In genomic region chr5:23431070-23431864, GRCm38 (mm10) we compare ENCODE assay signal across 9 mouse cellular contexts. TPM values are rescaled to one million over a fixed set of nuclear protein-coding genes. Genes with fewer than 3 reads are reported as not detected.
A peak's percentile ranks its signal among the peaks of the same experiment; 100 is the strongest.
DNase-seq lines count a peak whose midpoint lies in the region; ATAC-seq and TF ChIP-seq lines count a peak whose summit lies in the region.
"Had no signal": no experiment of that assay in that cellular context is flagged by ENCODE, and none has a peak within 500 bp of the region (broad histone marks: within the 10 kb centered on the region; RNA-seq: fewer than 3 reads in every experiment).

No protein-coding gene starts in this region.

- peaks cover 2 to 32% of the 10 kb centered on the region in 2 experiments for H3K4me1 ChIP-seq in heart, embryonic 14.5 days (ENCODE audit: control insufficient read depth in 2 of 2, insufficient read depth in 2 of 2, low read length in 2 of 2)
- H3K4me1 ChIP-seq in MEL (ENCODE audit: control insufficient read depth in 1 of 2, insufficient read depth in 2 of 2, low read length in 2 of 2): peaks cover 13 to 28% of the 10 kb centered on the region in 2 experiments
- peaks cover 39% of the 10 kb centered on the region for H3K4me1 ChIP-seq in hindbrain, embryonic 13.5 days (replicated peaks)
- peaks cover 45% of the 10 kb centered on the region for H3K4me1 ChIP-seq in midbrain, embryonic 13.5 days (replicated peaks)

- peak overlapping the region; percentile 100 for H3K9ac ChIP-seq in heart, embryonic 14.5 days (ENCODE audit: low read length)
- peak overlapping the region; percentile 95 for H3K9ac ChIP-seq in MEL (ENCODE audit: control insufficient read depth, low read depth, low read length, poor library complexity, severe bottlenecking)
- peak overlapping the region; percentile 75 for H3K9ac ChIP-seq in hindbrain, embryonic 13.5 days
- peak overlapping the region; percentile 65 for H3K9ac ChIP-seq in midbrain, embryonic 13.5 days (replicated peaks)

- TF ChIP-seq CTCF in MEL (IDR thresholded peaks at IDR 0.05 in 2 of 3, conservative IDR thresholded peaks at IDR 0.05 in 1 of 3; ENCODE audit: control insufficient read depth in 1 of 3, insufficient read depth in 1 of 3, low read depth in 2 of 3, low read length in 3 of 3, poor library complexity in 1 of 3, severe bottlenecking in 1 of 3): no peak

- no peak overlapping the region; a peak in 1 of 4 replicates for H3K27ac ChIP-seq in heart, embryonic 14.5 days (replicated peaks in 1 of 2; ENCODE audit: control insufficient read depth in 1 of 2, insufficient read depth in 1 of 2, low read depth in 2 of 2, low read length in 2 of 2)
- peak overlapping the region; percentile 25 for H3K27ac ChIP-seq in MEL (ENCODE audit: control insufficient read depth, low read depth, low read length)
- peak overlapping the region; percentile 77 for H3K27ac ChIP-seq in hindbrain, embryonic 13.5 days
- H3K27ac ChIP-seq in midbrain, embryonic 13.5 days: peak overlapping the region; percentile 77

- H3K4me2 ChIP-seq in heart, embryonic 14.5 days (ENCODE audit: low read length): peak overlapping the region; percentile 97
- H3K4me2 ChIP-seq in hindbrain, embryonic 13.5 days: peak overlapping the region; percentile 90
- peak overlapping the region; percentile 91 for H3K4me2 ChIP-seq in midbrain, embryonic 13.5 days (replicated peaks)

- peak in 1 of 2 experiments; percentile 38; a peak in 1 of 4 replicates for TF ChIP-seq EP300 in MEL (IDR thresholded peaks at IDR 0.05; ENCODE audit: low read depth in 1 of 2, low read length in 2 of 2)

- no peak for DNase-seq in heart, adult 18-20 months
- DNase-seq in MEL (ENCODE audit: low read depth, low spot score): peak; percentile 55
- DNase-seq in cerebellum, postnatal 10 days: no peak
- no peak for DNase-seq in thymus, postnatal 4 days
- DNase-seq in cerebellum, adult 9-11 months: no peak
- DNase-seq: kidney, postnatal 36 days had no signal

- H3K4me3 ChIP-seq in heart, embryonic 14.5 days (ENCODE audit: control insufficient read depth in 1 of 2, insufficient read depth in 1 of 2, low read depth in 1 of 2, low read length in 2 of 2): peak overlapping the region; percentile 33 to 67; a peak in 3 of 4 replicates
- peak overlapping the region; percentile 32 to 62 for H3K4me3 ChIP-seq in MEL (ENCODE audit: control insufficient read depth in 1 of 2, insufficient read depth in 1 of 2, low read depth in 2 of 2, low read length in 2 of 2)
- peak overlapping the region; percentile 85 for H3K4me3 ChIP-seq in hindbrain, embryonic 13.5 days
- H3K4me3 ChIP-seq in midbrain, embryonic 13.5 days (replicated peaks): peak overlapping the region; percentile 99

- H3K9me3 ChIP-seq in heart, embryonic 14.5 days (ENCODE audit: control insufficient read depth, low read length): no peaks in the 10 kb centered on the region
- no peaks in the 10 kb centered on the region for H3K9me3 ChIP-seq in MEL (replicated peaks; ENCODE audit: insufficient read depth, low read length)
- H3K9me3 ChIP-seq in hindbrain, embryonic 13.5 days: no peaks in the 10 kb centered on the region
- H3K9me3 ChIP-seq in midbrain, embryonic 13.5 days: no peaks in the 10 kb centered on the region

- H3K36me3 ChIP-seq in heart, embryonic 14.5 days (ENCODE audit: control insufficient read depth, insufficient read depth, low read length): peaks cover 11% of the 10 kb centered on the region
- H3K36me3 ChIP-seq in MEL (ENCODE audit: control insufficient read depth in 1 of 2, insufficient read depth in 2 of 2, low read length in 2 of 2): peaks cover 5 to 48% of the 10 kb centered on the region in 2 experiments
- H3K36me3 ChIP-seq in hindbrain, embryonic 13.5 days: peaks cover 3% of the 10 kb centered on the region; the same call in 1 of the 2 replicates
- peaks cover 4% of the 10 kb centered on the region; the same call in 1 of the 2 replicates for H3K36me3 ChIP-seq in midbrain, embryonic 13.5 days

- H3K27me3 ChIP-seq in heart, embryonic 14.5 days (ENCODE audit: control insufficient read depth, insufficient read depth, low read length): no peaks in the 10 kb centered on the region
- H3K27me3 ChIP-seq in MEL (ENCODE audit: control insufficient read depth in 1 of 2, insufficient read depth in 2 of 2, low read length in 2 of 2): no peaks in the 10 kb centered on the region
- H3K27me3 ChIP-seq in hindbrain, embryonic 13.5 days: no peaks in the 10 kb centered on the region
- H3K27me3 ChIP-seq in midbrain, embryonic 13.5 days: no peaks in the 10 kb centered on the region

- no peak for ATAC-seq in heart, embryonic 14.5 days (ENCODE audit: insufficient number of reproducible peaks, insufficient read depth, low FRiP score, low read depth)
- no peak for ATAC-seq in hindbrain, embryonic 13.5 days (ENCODE audit: low FRiP score)
- no peak for ATAC-seq in midbrain, embryonic 13.5 days

- 7% methylated on average over 10 of the region's 10 CpGs for WGBS in heart, embryonic 14.5 days
- WGBS in hindbrain, embryonic 13.5 days: 15% methylated on average over 10 of the region's 10 CpGs
- 13% methylated on average over 10 of the region's 10 CpGs for WGBS in midbrain, embryonic 13.5 days

- TF ChIP-seq RAD21 in MEL (IDR thresholded peaks at IDR 0.05; ENCODE audit: low read depth, low read length): no peak

- peaks cover 73% of the 10 kb centered on the region for H3K79me2 ChIP-seq in MEL (ENCODE audit: control insufficient read depth, insufficient read depth, low read length, poor library complexity)

- no peak for TF ChIP-seq POLR2A in MEL (IDR thresholded peaks at IDR 0.05; ENCODE audit: control insufficient read depth in 1 of 2, insufficient read depth in 1 of 2, low read depth in 1 of 2, low read length in 2 of 2, poor library complexity in 1 of 2)

TF ChIP-seq in MEL, 35 proteins besides CTCF, POLR2A, EP300 and RAD21 (continues in another document):
- TF ChIP-seq CHD2 (IDR thresholded peaks at IDR 0.05; ENCODE audit: low read length) (no peak), NRF1 (IDR thresholded peaks at IDR 0.05; ENCODE audit: insufficient read depth, low read depth, low read length, poor library complexity, severe bottlenecking) (no peak), ZC3H11A (IDR thresholded peaks at IDR 0.05; ENCODE audit: low read depth, low read length) (no peak), UBTF (IDR thresholded peaks at IDR 0.05; ENCODE audit: borderline replicate concordance, insufficient read depth, low read depth, low read length) (no peak), RCOR1 (IDR thresholded peaks at IDR 0.05; ENCODE audit: low read depth, low read length) (no peak), E2F4 (IDR thresholded peaks at IDR 0.05; ENCODE audit: borderline replicate concordance, low read depth, low read length) (no peak), SIN3A (IDR thresholded peaks at IDR 0.05; ENCODE audit: low read length) (peak; percentile 54; the same call in 1 of the 2 replicates), MAZ (IDR thresholded peaks at IDR 0.05; ENCODE audit: low read depth, low read length) (no peak), SMC3 (IDR thresholded peaks at IDR 0.05; ENCODE audit: low read depth, low read length) (no peak), POLR2AphosphoS5 (IDR thresholded peaks at IDR 0.05; ENCODE audit: borderline replicate concordance, low read depth, low read length) (no peak), ETS1 (IDR thresholded peaks at IDR 0.05; ENCODE audit: low read depth, low read length) (no peak; the same call in 1 of the 2 replicates), USF2 (IDR thresholded peaks at IDR 0.05; ENCODE audit: borderline replicate concordance in 1 of 2, insufficient read depth in 1 of 2, low read depth in 1 of 2, low read length in 2 of 2) (no peak), GATA1 (IDR thresholded peaks at IDR 0.05; ENCODE audit: low read depth, low read length) (peak; percentile 73), BHLHE40 (IDR thresholded peaks at IDR 0.05; ENCODE audit: borderline replicate concordance, low read depth, low read length) (peak; percentile 87), MXI1 (IDR thresholded peaks at IDR 0.05; ENCODE audit: low read depth, low read length) (peak; percentile 83), CHD1 (IDR thresholded peaks at IDR 0.05; ENCODE audit: low read depth, low read length) (no peak), MAX (IDR thresholded peaks at IDR 0.05; ENCODE audit: low read length) (peak; percentile 74), MAFK (IDR thresholded peaks at IDR 0.05; ENCODE audit: borderline replicate concordance, low read depth, low read length) (peak; percentile 38; the same call in 1 of the 2 replicates), ZKSCAN1 (IDR thresholded peaks at IDR 0.05; ENCODE audit: low read depth, low read length) (no peak), MYC (IDR thresholded peaks at IDR 0.05; ENCODE audit: low read depth, low read length) (peak; percentile 79), USF1 (IDR thresholded peaks at IDR 0.05; ENCODE audit: low read depth, low read length) (peak; percentile 52), MYB (IDR thresholded peaks at IDR 0.05; ENCODE audit: low read depth, low read length) (no peak), NELFE (IDR thresholded peaks at IDR 0.05; ENCODE audit: low read depth, low read length) (no peak), HCFC1 (IDR thresholded peaks at IDR 0.05; ENCODE audit: low read depth, low read length) (0 out of 2 replicates have a peak, but pooled peaks have one; percentile 16), TAL1 (IDR thresholded peaks at IDR 0.05; ENCODE audit: low read length) (no peak), ZNF384 (IDR thresholded peaks at IDR 0.05; ENCODE audit: low read depth, low read length) (no peak), POLR2AphosphoS2 (IDR thresholded peaks at IDR 0.05; ENCODE audit: low read length) (0 out of 2 replicates have a peak, but pooled peaks have one; percentile 49), KAT2A (conservative IDR thresholded peaks at IDR 0.05; ENCODE audit: low read depth, low read length) (no peak), ELF1 (IDR thresholded peaks at IDR 0.05; ENCODE audit: low read depth, low read length) (0 out of 2 replicates have a peak, but pooled peaks have one; percentile 18), TCF12 (IDR thresholded peaks at IDR 0.05; ENCODE audit: low read depth, low read length) (no peak), ZMIZ1 (IDR thresholded peaks at IDR 0.05; ENCODE audit: low read depth, low read length) (no peak), JUND (IDR thresholded peaks at IDR 0.05; ENCODE audit: low read depth, low read length) (no peak)

RNA-seq across cellular contexts. Expression of gene Kmt2e, which starts 3.0 kb away (rescaled TPM):
- 61.2 and 63.4 TPM in 2 replicates for polyA plus RNA-seq in heart, embryonic 14.5 days (2014; fragmentation: Nextera tagmentation; extraction: Ambion mirVana)
- 10 to 100 TPM; 40.6 to 45.0 TPM for total RNA-seq in heart, adult 18-20 months (2021)
- 16.2 and 21.5 TPM in 2 replicates for total RNA-seq in MEL (2012; rRNA removed)
- polyA plus RNA-seq in MEL (2012; ENCODE audit: insufficient read depth in 1 of 2, insufficient read length in 2 of 2, low read depth in 1 of 2, low replicate concordance in 2 of 2, missing spikeins in 1 of 2): 10 to 100 TPM; 29.3 to 75.6 TPM
- polyA plus RNA-seq in hindbrain, embryonic 13.5 days (2015; fragmentation: Nextera tagmentation; extraction: Ambion mirVana): 169 and 170 TPM in 2 replicates
- 178 and 181 TPM in 2 replicates for polyA plus RNA-seq in midbrain, embryonic 13.5 days (2015; fragmentation: Nextera tagmentation; extraction: Ambion mirVana)

Comparison
In these comparisons a context has a peak if more than half of its experiments do, and no peak if none do; other contexts are left out.
1. H3K27ac ChIP-seq: peak in MEL (single experiment), hindbrain, embryonic 13.5 days (single experiment) and midbrain, embryonic 13.5 days (single experiment); none in heart, embryonic 14.5 days (0 of 2).
2. H3K4me3 ChIP-seq: peak in every context shown above with its lines; median percentile 99 in midbrain, embryonic 13.5 days; 85 in hindbrain, embryonic 13.5 days; 50 in heart, embryonic 14.5 days; 47 in MEL.
3. Peak in every context shown above with its lines, with median percentiles within 50 percentile points of each other: H3K4me2 ChIP-seq and H3K9ac ChIP-seq.